Mouse (Mus musculus) thymus, postnatal 25 days (tissue): Measurements from ENCODE around the gene Rab44.

ENCODE experiments used
- DNase-seq: peaks from one replicate; pipeline ENCODE4 v3.0.0; 2022

Rab44 gene

GRCm38 (mm10) chr17:29170431-29171000 lies 56.6 kb downstream of the Rab44 start:
- DNase-seq, result no peak

DNA sequence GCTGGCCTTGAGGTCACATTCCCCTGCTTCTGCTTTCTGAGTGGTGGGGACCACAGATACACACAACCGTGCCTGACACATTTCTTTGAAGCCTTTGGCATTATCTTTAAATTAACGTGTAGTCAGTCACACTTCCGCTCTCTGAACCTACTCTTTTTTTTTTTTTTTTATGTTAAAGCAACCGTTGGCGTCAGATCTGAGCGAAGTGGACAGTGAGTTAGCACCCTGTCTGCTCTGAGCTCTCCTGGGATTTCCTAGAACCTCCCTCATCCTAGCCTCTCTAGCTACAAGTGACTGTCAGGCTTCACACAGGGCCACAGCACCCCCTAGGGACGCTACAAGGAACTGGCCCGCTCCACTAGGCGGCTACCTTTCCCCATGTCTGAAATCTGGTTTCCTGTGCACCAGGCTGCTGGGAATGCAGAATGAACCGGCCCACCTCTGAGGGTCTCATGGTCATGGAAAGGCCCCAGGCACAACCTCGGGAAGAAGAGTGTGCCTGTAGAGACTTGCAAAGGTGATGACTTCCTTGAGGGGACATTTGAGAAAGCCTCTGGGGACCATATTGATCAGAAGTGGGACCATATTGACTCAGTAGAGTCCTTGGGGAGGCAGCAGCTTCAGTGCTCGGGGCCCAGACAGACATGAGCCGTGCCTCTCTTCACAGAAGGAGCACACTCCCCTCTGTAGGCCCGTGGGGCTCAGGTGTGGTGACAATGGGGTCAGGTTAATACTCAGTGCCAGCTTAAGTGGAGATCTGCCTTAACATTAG lies 57.2 kb downstream of the Rab44 start:
- peak; percentile 91 for DNase-seq

- DNase-seq, result peak; percentile 75
Observed at GRCm38 (mm10) chr17:29172062-29172461, 58.1 kb downstream of the Rab44 start.

GRCm38 (mm10) chr17:29173165-29173564 lies 59.2 kb downstream of the Rab44 start:
- no peak for DNase-seq

GRCm38 (mm10) chr17:29175693-29176092 lies 61.7 kb downstream of the Rab44 start:
- no peak for DNase-seq

DNA sequence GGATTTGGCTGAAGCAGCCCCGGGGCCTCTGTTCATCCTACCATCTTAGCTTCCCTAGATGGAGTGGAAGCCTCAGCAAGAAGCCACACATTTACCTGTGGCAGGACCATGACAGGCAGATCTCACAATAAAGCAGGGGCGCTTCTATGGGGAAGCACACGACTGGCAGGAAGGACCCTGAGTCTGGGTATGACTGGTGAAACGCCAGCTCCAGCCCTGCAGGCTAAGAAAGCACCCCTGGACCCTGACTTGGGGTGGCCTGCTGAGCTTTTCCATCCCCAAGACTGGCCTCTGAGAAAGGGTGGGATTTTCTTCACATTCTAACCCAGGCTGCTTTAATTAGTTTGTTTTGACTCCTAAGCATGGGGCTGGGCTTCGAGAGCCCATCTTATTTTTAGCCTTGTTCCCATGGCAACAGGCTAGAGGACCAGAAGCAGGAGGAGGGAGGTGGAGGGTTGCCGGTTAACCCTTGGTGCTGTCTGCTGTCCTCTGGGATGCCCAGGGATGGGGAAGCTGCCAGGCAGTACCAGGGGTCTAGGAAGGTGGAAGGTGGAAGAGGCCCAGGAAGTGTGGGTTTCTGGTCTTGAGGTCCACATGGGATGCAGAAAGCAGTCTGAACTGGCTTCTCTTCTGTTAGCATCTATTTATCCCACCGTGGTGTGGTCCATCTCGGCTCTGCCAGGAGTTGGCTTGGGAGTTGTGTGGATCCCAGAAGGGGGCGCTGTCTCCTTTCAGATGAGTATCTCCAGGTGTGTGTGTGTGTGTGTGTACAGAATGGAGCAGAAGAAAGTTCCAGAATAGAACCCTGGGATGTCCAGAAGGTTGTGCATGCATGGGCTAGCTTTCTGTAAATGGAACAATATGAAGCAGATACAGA lies 62.7 kb downstream of the Rab44 start:
- DNase-seq, result peak; percentile 53

- DNase-seq, result no peak
Observed at GRCm38 (mm10) chr17:29178503-29179059, 64.6 kb downstream of the Rab44 start.

GRCm38 (mm10) chr17:29179917-29180316 lies 66.0 kb downstream of the Rab44 start:
- DNase-seq, result no peak

DNA sequence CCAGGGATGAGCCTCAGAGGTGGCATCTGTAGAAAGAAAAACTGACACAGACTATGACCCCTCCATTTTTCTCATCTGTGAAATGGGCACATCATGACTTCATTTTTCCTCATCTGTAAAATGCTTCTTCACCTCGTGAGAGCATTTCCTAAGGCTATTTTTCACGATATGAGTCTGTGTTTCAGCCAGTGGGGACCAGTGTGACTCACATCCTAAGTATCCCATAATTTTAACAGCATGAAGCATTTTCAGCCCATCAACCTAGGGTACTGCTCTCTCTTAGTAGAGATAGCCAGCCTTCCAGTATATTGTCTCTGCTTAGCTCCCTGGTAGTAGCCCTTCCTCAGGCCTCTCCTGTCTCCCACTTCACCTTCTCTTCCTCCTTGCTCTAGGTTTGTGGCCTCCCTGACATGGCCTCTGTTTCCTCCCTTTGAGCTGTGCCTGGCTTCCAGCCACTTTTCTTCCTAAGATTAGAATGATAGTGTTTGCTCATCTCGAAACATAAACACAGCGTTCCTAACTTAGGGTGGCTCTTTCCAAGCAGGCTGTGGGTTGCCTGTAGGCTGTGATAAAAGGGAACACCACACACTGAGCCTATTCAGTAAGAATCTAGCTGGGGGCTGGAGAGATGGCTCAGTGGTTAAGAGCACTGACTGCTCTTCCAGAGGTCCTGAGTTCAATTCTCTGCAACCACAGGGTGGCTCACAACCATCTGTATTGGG lies 66.6 kb downstream of the Rab44 start:
- no peak for DNase-seq

GRCm38 (mm10) chr17:29181751-29182150 lies 67.8 kb downstream of the Rab44 start:
- DNase-seq, result no peak

- no peak for DNase-seq
Observed at GRCm38 (mm10) chr17:29183162-29183561, 69.2 kb downstream of the Rab44 start.

- DNase-seq, result no peak
Observed at GRCm38 (mm10) chr17:29185376-29186046, 71.6 kb downstream of the Rab44 start.

DNA sequence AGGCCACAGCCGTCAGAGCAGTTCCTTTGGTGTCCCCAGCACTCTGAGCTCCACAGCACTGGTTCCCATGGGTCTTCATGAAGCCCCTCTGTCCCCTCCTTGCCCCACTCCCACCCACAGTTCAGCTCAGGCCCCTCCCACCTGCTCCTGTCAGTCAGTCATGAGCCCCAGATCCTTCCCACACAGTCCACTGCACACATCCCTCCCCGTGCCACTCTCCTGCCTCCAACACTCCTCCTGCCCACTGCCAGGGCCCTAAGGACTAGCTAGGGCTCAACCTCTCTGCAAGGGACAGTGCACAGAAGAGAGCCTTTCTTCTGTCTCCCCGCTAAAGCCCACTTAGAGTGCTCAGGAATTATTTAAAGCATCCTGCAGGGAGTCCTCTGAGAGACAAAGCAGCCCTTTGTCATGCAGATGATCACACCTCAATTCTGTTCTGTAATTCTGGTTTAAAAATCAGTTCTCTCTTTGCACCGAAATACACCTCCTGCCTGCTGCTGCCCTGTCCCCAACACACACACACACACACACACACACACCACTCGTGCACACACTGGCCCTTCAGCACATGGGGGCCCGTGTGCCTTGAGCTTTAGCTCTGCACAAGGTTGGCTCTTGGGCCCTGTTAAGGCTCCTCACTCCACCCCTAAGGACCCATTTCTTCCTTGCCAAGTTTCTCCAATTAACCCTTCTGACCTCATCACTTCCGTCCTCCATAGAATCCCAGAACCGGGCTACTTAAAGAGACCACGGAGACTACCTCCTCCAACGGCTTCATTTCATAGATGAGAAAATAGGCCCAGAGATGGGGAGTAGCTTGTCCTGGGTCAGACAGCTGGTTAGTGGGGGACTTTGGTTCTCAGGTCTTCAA lies 73.3 kb downstream of the Rab44 start:
- no peak for DNase-seq

DNA sequence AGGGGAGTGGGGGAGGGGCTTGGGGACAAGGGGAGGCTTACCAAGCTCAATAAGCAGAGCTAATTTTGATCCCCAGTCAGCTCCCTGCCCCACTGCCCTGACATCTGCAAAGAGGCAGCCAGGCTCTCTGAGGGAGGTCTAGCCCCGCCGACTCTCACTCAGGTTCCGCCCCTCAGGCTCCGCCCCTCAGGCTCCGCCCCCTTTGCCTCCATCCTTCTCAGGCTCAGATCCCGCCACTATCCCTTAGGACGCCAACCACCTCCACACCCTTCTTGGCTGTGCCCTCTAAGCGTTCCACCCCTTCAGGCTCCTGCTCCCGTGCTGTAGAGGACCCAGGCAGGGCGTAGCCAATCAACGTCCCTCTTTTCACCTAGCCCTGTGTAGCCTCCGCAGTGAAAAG lies 75.0 kb downstream of the Rab44 start:
- DNase-seq, result no peak

GRCm38 (mm10) chr17:29195579-29195978 lies 81.6 kb downstream of the Rab44 start:
- no peak for DNase-seq
